Mouse (Mus musculus) yolk sac, embryonic 10.5 days (tissue): ENCODE results near the gene Sh3bgrl.

ENCODE experiments used
- DNase-seq: peaks from one replicate; pipeline ENCODE4 v3.0.0-alpha.2; 2017; ENCODE audit warnings: low spot score

The Sh3bgrl gene

DNA sequence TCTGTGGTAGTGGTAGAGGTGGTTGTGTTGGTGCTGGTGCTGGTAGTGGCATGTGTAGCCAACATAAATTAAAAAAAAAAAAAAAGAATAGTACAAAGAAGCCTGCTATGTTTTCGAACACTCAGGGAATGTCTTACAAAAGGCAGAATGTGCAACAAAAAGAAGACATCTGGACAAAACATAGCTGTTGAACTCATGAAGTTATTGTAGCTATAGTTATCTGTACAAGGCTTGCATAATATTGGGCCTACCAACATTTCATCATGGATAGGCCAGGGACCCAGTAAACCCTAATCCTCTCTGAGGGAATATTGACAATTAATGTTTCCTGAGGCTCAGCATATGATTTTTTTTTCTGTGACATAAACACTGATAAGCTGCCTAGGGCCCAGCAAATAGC is 37.3 kb downstream of the Sh3bgrl start:
- DNase-seq = no peak

DNA sequence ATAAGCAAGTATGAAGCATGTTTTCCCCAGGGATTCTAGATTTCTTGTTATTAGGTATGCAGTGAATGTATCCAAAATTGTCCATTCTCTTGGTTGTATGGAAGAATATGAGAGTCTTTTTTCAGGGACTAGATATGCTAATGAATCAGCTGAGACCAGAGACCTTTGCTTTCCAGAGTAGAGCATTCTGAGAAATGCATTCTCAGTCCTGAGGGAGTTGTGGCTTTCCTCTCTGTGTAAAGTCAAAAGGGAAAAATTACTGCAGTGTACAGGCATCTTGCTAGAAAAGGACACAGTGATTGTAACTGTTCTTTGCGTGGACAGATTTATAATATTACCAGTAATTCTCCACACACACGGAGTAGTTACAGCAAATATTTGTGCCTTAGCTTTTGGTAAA is 38.3 kb downstream of the Sh3bgrl start:
- DNase-seq = no peak

DNA sequence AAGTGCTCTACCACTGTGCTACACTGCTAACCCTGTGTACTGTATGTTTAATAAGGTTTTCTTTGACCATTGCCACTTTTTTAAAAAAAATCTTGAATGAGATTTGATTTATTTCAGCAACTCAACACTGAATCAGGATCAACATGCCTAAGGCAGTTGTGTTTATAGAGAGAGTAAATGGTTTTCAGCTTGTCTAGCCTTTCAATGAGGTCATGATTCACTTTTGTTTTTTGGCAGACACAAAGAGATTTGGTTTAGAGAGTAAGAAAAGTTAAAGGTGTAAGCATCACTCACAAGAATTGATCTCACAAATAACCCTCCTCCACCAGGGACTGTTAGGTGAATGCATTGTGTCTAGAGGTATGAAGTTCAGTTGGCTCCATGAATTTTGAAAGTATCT is 41.1 kb downstream of the Sh3bgrl start:
- DNase-seq = no peak

DNA sequence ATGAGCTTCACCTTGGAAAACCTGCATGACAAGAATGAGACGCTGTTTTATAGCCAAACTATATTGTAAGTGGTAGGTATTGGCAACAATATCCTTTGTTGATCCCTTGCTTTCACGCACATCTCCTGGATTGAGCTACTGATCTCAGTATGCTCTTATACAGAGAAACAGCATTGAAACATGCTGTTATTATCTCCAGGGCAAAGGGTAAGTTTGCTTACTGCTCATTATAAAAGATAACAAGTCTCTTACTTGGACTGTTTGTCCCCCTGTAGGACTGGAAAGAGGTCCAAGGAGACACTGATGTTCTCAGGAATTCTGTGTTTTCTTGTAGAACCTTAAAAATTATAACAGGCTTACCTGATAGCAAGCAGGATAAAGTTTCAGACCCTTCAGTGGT is 41.7 kb downstream of the Sh3bgrl start:
- no peak for DNase-seq

DNA sequence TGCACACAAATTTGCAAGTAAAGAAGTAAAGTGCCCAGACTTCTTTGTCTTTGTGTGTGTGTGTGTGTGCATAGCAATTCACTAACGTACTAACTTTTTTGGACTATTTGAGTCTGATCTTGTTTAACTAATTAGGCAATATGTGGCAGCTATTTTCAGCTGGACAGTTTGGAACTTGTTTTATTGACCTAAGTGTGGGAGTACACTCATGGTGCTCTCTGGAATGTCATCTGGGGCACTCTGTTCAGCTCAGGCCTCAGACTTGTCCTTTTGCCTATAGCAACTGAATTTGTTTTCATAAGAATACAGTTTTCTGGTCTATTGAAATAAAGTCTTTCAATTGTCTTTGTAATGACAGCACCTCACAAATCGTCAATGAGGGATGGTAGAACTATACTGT is 42.1 kb downstream of the Sh3bgrl start:
- DNase-seq = no peak

DNA sequence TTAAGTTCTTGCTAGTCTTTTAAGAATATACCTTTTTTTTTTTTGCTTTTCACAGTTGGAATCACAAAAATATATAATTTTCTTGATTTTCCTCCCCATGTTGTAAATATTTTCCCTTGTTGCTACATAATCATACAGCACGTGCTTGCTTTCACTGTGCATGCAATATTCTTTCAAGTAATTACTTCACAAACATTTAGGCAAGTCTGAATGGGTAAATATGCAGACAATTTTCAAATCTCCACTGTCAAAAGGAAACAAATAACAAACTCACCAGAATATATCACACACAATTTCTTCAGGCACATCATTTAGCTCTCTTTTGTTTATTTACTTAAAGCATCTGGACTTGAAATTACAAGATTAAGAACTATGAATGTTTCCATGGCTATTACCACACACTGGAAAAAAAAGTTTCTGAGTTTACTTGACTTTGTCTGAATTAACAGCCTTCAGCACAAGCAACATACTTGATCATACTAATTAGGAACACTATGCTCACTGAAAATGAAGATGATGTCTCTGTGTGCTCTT is 46.2 kb downstream of the Sh3bgrl start:
- no peak for DNase-seq

DNA sequence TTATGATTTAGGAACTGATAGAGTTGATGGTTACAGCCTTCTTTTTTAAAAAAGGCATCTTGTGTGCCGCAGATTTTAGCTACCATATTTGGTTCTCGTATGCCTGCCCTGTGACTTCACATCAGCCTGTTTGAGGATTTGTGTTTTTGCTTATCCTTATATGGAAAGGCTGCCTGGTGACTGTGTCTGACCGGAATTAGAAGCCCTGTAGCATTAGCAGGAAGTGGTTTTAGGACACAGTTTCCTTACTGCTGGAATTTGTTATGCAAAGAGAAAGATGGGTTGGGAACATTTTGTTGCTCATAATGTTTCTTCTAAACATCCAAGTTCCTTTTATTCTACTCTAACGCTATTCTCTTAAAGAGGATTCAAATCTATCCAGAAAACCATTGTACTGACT is 47.1 kb downstream of the Sh3bgrl start:
- DNase-seq = no peak

DNA sequence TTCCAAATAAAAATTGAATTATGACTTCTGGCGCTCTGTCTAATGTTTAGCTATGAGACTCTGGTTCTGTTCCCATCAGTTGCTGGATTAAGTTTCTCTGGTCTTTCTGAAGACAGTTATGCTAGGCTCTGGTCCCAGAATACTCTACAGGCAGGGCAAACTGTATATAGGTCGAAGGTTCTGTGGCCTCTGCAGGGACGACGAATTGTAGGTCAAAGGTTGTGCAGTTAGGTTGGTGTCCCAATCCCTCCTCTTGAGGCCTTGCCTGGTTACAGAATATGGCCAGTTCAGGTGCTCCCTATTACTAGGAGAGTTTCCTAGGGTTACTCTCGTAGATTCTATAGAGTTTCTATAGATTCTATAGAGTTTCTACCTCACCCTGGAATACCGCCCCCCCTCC is 50.6 kb downstream of the Sh3bgrl start:
- DNase-seq = no peak

DNA sequence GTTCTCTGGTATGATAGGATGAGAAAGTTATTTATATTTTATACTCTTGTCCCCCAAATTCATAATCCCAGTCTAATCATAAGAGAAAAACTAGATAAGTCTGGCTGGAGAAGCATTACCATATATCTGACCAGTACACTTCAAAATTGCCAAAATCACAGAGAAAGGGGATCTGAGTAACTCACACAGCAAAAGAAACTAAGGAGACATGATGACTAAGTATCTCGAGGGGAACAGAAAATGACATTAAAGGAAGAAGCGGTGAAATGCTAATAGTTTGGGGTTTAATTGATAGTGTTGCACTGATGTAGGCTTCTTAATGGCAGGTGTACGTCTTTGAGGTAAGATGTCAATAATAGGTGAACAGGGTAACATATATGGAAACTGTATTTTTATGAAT is 51.9 kb downstream of the Sh3bgrl start:
- DNase-seq = no peak

DNA sequence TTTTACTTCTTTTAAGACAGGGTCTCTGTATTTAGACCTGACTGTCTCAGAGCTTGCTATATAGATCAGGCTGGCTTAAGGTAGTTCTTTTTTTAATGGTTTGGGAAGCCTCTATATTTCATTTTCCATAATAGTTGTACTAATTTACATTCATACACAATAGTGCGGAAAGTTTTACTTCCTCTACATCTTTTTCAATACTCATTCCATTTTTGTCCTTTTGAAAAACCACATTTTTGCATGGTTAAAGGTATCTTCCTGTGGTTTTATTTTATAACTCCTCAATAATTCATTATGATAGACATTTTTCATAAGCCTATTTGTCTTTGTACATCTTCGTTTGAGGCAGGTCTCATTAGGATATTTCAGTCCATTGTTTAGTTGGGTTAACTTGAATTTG is 56.1 kb downstream of the Sh3bgrl start:
- no peak for DNase-seq

DNA sequence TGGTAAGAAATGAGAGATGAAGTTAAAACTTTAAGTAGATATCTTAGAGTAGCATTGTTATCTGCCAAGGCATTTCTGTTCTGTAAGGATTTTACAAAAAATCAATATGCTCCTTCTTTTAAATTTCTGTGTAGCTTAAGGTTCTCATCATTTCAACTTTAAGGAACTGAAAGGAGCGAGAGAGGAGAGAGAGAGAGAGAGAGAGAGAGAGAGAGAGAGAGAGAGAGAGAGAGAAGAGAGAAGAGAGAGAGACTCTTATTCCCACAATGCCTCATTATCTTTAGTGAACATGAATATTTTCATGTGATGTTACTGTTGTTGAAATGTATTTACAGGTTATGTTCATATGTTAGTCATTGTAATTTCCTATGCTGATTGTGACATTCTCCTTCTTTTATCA is 65.2 kb downstream of the Sh3bgrl start:
- DNase-seq = no peak

DNA sequence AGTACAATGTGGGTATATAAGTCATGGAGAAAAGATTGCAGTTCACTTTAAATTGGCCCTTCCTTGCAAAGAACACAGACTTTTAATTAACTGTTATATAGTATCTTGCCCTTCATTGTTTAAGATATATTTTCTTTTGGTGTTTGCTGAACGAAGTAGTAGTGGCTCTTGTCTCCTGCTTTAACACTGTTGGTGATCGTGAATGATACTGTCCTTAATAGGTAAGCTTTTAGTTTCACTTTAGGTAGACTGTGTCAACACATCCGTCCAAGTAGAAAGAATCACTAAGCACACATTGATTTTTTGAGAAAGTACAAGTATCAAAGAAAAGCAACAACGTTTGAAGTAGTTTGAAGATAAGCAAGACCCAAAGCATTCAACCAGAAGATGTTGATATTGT is 65.7 kb downstream of the Sh3bgrl start:
- no peak for DNase-seq

DNA sequence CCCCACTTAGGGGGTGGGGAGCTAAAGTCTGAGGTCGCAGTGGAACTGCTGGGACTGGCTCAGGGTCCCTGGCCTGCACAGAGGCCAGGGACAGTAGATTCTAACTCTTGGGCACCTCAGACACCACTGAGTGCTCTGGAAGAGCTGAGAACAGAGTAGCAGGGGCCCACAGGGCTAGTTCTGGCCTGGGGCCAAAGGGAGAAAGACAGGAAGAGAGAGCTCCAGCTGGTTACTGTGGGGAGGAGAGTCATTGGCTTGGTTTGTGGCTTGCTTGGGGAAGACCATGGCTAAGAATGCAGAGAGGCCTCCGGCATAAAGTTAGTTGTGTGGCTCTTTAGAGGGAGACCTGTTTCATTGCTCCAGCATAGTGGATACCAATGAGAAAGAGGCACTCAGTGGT is 79.9 kb downstream of the Sh3bgrl start:
- DNase-seq = no peak

DNA sequence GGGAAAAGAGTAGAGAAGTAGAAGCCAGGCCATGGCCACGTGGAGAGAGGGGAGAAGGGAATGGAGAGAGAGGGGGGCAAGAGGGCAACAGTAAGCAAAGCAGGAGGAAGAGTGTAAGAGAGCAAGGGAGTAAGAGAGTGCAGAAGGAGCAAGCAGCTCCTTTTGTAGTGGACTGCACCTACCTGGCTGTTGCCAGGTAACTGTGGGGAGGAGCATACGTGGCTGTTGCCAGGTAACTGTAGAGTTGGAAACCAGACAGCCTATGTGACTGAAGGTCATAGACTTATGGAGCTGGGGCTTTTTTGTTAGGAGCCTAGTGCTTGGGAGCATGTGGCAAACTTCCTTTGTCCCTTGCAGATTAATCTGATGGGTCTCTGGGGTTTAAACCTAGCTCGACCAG is 80.3 kb downstream of the Sh3bgrl start:
- no peak for DNase-seq

DNA sequence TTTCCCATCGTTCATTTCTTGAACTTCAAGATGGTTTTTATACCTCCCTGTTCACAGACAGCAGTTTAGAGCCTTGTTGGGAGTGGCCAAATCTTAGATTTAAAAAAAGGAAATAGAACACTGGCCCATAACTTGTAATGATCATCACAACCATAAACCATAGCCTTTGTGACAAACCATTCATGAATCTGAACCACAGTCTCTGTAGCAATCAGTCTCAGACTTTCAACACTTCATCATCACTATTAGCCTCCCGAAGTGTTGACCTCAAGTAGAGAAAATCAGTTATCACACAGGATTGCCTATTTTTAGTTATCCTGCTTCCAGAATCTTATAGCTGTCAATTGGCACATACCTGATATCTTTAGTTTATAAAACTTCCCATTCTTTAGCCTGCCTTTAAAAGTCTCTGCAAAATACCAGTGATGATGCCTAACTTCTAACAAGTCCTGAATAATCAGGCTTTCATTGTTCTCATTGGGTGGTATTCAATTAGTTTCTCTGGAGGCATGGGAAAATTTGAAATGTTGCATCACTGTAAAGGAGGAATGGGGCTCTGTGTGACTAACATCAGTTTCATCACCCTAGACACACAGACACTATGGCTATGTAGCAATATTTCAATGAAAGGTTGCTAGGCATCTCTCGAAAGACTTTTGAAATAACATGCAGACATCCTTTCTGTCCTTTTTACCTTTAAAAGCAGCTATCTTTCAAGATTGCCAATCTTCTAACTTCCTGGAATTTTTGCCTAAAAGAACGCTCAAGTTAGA is 89.7 kb downstream of the Sh3bgrl start:
- DNase-seq = no peak

DNA sequence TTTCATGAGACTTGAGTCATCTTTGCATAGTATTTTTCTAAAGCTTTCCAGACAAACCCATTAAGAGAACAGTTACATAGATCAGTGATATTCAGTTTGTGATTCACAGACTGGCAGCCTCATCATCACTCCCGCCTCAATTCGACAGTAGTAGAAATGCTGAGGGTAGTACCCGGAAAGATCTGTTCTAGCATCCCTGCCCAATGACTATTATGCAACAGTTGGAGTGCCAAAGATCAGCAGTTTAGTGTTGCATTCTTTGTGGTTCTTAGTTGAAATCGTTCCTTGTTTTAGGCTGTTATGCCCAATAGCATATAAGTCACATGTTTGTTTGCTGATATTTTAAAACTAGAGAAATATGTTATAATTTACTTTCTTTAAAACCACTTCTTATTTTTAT is 94.4 kb downstream of the Sh3bgrl start:
- no peak for DNase-seq

DNA sequence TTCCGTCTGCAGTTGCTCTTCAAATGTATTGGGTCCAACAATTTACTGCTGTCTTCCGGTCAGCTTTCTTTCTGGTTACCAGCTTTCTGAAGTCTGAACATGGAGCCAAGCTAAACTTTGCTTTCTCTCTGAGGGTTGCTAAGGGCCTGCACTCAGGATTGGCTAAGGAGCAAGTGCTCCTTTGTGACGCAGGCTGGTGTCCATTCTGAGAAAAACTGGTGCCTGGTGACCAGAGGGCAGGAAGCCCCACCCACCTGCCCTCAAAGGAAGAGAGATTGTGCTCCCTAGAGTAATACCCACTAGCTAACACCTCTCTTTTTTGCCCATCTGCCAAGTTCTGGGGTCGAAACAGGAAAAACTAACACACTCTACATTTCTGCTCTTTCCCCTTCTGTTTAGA is 95.8 kb downstream of the Sh3bgrl start:
- DNase-seq = no peak

DNA sequence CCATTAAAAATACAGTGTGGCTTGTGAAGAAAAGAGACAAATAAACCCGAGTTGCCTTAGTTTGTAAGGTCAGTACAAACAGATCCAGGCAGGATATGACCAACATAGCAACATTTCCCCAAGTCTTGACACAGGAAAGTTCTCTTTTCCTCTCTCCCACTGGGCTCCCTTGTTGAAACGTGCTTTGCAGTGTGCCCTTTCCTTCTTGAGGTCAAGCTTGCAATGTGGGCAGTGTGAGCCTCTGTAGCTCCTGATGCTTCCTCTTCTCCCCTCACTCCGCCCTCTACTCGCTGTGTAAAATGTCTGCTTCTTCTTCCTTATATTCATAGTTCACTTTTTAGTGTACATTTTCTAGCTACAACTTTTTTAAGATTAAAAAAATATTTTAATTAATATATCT is 96.3 kb downstream of the Sh3bgrl start:
- no peak for DNase-seq

DNA sequence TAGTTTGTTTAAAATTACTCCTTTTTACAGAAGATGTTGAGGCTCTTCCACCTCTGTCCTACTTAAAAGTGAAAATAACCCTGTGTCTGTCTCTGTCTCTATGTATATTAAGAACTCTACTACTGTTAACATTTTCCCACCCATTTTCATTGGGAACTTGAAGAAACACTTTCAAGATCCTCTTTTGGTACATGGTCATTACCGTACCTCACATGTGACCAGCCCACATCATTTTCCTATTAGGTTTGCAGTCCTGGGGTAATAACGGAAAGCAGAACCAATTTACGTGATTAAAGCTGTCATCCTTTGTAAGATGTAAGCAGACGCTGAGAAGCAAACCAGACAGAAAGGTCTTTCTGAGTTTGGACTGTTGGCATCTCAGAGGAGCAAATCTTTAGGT is 101.3 kb downstream of the Sh3bgrl start, which contains the start of gene Gm6377:
TSS of gene Gm6377 (plus strand) at position 289 of the 400 bp plus-strand sequence.
- DNase-seq = no peak

DNA sequence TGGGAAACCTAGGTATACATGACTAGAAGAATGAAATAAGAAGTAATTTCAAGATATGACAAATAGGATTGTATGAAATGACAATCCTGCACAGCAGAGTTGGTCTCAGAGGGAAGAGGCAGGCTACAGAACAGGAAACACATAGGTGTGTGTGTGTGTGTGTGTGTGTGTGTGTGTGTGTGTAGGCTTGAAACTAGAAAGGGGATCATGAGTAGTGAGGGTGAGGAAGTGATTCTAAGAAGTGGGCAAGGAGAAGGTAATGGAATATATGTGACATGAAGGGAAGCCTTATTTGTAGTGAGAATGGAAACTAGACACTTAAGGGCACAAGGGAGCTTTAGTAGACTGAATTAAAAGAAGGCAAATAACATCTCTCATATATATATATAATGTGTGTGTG is 112.7 kb downstream of the Sh3bgrl start:
- DNase-seq = no peak

DNA sequence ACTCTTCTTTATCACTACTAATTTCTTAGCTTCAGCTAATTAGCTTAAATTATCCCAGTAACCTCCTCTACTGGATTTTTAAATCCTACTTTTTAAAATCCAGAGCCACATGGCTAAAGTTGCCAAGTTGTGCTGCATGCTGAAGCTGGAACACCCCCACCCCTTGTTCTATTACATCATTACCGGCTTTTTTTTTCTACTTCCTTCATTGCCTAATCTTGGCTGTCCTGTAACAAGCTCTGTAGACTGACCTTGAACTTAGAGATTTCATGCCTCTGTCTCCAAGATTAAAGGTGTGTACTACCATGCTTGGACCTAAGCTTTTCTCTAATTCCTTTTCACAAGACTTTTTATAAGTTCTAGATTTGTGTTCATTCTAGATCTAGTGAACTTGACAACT is 133.6 kb downstream of the Sh3bgrl start:
- DNase-seq = no peak

DNA sequence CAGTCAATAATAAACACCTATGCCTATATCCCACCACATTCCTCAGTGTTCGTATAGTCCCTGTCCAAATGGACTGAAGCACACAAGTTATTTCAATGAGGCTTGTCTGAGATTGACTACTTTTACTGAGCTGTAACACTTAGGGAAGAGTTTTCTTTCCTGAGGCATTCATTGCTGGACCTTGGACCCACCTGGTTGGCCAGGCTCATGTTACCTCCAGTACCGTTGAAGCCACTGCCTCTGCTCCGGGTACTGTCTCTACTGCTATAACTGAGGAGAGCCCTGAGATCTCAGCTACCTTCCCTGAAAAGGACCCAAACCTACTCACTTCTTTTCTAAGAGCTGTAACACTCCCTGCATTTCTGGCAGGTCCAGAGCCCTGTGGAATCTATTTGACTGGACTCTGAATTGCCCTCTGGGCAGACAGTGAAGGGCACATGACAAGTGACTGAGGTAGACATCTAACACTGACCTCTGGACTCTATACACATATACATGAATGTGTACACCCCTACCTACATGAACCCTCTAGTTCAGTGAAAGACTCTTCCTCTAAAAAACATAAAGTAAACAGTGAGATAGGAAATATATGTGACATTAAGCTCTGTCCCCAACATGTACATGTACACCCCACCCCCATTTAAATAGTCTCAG is 140.3 kb downstream of the Sh3bgrl start:
- DNase-seq = no peak

DNA sequence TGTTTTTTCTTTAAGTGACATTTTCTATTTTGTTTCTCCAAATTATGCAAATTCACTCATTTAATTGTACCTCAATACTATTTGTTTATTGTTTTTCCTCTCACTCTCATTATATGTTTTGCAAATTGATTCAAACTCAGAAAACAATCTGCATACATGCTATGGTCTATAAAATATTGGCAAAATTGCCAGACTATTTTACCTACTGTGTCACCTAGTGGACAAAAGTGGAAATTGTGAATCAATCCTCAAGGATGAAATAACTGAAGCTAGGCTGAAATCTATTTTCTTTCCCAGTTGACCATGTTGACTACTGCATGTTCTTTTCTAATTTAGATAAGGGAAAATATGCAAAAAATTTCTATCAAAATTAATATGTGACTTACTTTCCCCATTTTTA is 143.0 kb downstream of the Sh3bgrl start:
- no peak for DNase-seq
